Mouse (Mus musculus) liver, embryonic 12.5 days (tissue): ENCODE measurements around the gene Abcc1. TPM values are rescaled to one million over a fixed set of nuclear protein-coding genes. Genes with fewer than 3 reads are reported as not detected.

ENCODE experiments used
- ATAC-seq: fragments of 200-750 bp; cut with Nextera tagmentation; 2 replicates; pipeline ENCODE4 v1.8.0; 2017; ENCODE audit warnings: moderate number of reproducible peaks, mild to moderate bottlenecking, moderate library complexity
- H3K27ac ChIP-seq: fragments of 300-500 bp; sonication (generic); 2 replicates; pipeline ENCODE4 v1.5.1; 2016; ENCODE audit warnings: mild to moderate bottlenecking
- H3K27me3 ChIP-seq: fragments of 300-500 bp; sonication (generic); replicated peaks from 2 replicates; pipeline ENCODE4 v1.6.1; 2016; ENCODE audit warnings: mild to moderate bottlenecking, moderate library complexity
- H3K36me3 ChIP-seq: fragments of 300-500 bp; sonication (generic); 2 replicates; pipeline ENCODE4 v1.6.1; 2016; ENCODE audit warnings: mild to moderate bottlenecking, moderate library complexity
- H3K4me1 ChIP-seq: fragments of 300-500 bp; sonication (generic); 2 replicates; pipeline ENCODE4 v1.6.1; 2016
- H3K4me2 ChIP-seq: fragments of 300-500 bp; sonication (generic); 2 replicates; pipeline ENCODE4 v1.6.1; 2016; ENCODE audit warnings: mild to moderate bottlenecking, moderate library complexity
- H3K4me3 ChIP-seq: fragments of 300-500 bp; sonication (generic); 2 replicates; pipeline ENCODE4 v1.5.1; 2016; ENCODE audit warnings: mild to moderate bottlenecking, moderate library complexity
- H3K9ac ChIP-seq: fragments of 300-500 bp; sonication (generic); 2 replicates; pipeline ENCODE4 v1.6.1; 2016; ENCODE audit warnings: mild to moderate bottlenecking, moderate library complexity
- H3K9me3 ChIP-seq: fragments of 300-500 bp; sonication (generic); replicated peaks from 2 replicates; pipeline ENCODE4 v1.6.1; 2016; ENCODE audit warnings: mild to moderate bottlenecking, moderate library complexity
- WGBS: fragments of 180-500 bp; shearing (Covaris S2); methylation state at CpG from one replicate; pipeline ENCODE4 v1.1.7; 2016; ENCODE audit not compliant: insufficient replicate concordance; 5-methylcytosine and 5-hydroxymethylcytosine counted together
- polyA plus RNA-seq: library from polyadenylated mRNA; unstranded; fragments of >200 nt; fragmentation: Nextera tagmentation; extraction: Ambion mirVana; gene quantifications from 2 replicates; pipeline ENCODE4 v1.2.1, GENCODE M21; 2016

Abcc1 gene
- polyA plus RNA-seq, 1 experiment from 2014 or later = 6.2 TPM

DNA sequence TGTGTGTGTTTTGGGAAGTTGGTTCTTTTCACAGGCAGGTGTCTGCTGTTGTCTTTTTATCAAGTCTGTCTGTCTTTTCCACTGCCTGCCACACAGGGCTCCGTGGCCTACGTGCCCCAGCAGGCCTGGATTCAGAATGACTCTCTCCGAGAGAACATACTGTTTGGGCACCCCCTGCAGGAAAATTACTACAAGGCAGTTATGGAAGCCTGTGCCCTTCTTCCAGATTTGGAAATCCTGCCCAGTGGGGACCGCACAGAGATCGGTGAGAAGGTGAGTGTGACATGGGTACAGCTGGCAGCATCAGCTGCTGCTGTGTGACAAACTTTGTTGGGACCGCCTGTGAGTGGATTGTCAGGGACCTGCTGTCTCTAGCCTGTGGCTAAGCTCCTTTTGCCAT, 83.8 kb downstream of the Abcc1 start:
- Histone ChIP-seq H3K9me3 (no peaks in the 10 kb centered on the region), H3K4me1 (peaks cover 3% of the 10 kb centered on the region; the same call in 1 of the 2 replicates), H3K36me3 (peaks cover 42% of the 10 kb centered on the region), H3K27ac (no peak overlapping the region), H3K9ac (no peak overlapping the region), H3K4me3 (no peak overlapping the region), H3K27me3 (no peaks in the 10 kb centered on the region), H3K4me2 (no peak overlapping the region)
- no peak for ATAC-seq
- WGBS = 77% methylated on average over 6 of the region's 6 CpGs

DNA sequence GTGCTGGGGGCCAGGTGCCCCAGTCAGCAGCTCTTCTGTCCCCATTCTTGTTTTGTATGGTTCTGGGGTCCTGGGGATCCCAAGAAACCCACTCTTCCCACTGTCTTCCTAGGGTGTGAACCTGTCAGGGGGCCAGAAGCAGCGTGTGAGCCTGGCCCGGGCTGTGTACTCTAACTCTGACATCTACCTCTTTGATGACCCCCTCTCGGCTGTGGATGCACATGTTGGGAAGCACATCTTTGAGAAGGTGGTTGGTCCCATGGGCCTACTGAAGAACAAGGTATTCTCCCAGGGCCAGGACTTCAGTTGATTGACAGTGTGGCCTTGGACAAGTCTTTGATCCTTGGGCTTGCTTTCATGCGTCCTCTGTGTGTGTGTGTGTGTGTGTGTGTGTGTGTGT, 86.0 kb downstream of the Abcc1 start:
- peaks cover 11% of the 10 kb centered on the region for H3K4me1 ChIP-seq
- H3K36me3 ChIP-seq = peaks cover 37% of the 10 kb centered on the region
- no peak overlapping the region for H3K9ac ChIP-seq
- no peak overlapping the region for H3K4me2 ChIP-seq
- no peak overlapping the region for H3K27ac ChIP-seq
- no peaks in the 10 kb centered on the region for H3K27me3 ChIP-seq
- no peaks in the 10 kb centered on the region for H3K9me3 ChIP-seq
- WGBS = 73% methylated on average over 4 of the region's 4 CpGs
- ATAC-seq = no peak
- H3K4me3 ChIP-seq = no peak overlapping the region

GRCm38 (mm10) chr16:14448307-14448706, 86.9 kb downstream of the Abcc1 start:
- no peaks in the 10 kb centered on the region for H3K27me3 ChIP-seq
- H3K4me1 ChIP-seq = peaks cover 11% of the 10 kb centered on the region
- H3K9ac ChIP-seq = no peak overlapping the region
- H3K27ac ChIP-seq = no peak overlapping the region
- no peaks in the 10 kb centered on the region for H3K9me3 ChIP-seq
- no peak overlapping the region for H3K4me3 ChIP-seq
- H3K36me3 ChIP-seq = peaks cover 34% of the 10 kb centered on the region
- H3K4me2 ChIP-seq = no peak overlapping the region
- ATAC-seq = no peak
- WGBS = 80% methylated on average over 8 of the region's 8 CpGs

- no peak for ATAC-seq
- H3K27ac ChIP-seq = no peak overlapping the region
- no peaks in the 10 kb centered on the region for H3K27me3 ChIP-seq
- no peaks in the 10 kb centered on the region for H3K9me3 ChIP-seq
- no peak overlapping the region for H3K4me2 ChIP-seq
- H3K9ac ChIP-seq = no peak overlapping the region
- peaks cover 39% of the 10 kb centered on the region for H3K36me3 ChIP-seq
- 67% methylated on average over 4 of the region's 4 CpGs for WGBS
- H3K4me3 ChIP-seq = no peak overlapping the region
- peaks cover 25% of the 10 kb centered on the region for H3K4me1 ChIP-seq
Measured at GRCm38 (mm10) chr16:14449861-14450260, 88.5 kb downstream of the Abcc1 start.

DNA sequence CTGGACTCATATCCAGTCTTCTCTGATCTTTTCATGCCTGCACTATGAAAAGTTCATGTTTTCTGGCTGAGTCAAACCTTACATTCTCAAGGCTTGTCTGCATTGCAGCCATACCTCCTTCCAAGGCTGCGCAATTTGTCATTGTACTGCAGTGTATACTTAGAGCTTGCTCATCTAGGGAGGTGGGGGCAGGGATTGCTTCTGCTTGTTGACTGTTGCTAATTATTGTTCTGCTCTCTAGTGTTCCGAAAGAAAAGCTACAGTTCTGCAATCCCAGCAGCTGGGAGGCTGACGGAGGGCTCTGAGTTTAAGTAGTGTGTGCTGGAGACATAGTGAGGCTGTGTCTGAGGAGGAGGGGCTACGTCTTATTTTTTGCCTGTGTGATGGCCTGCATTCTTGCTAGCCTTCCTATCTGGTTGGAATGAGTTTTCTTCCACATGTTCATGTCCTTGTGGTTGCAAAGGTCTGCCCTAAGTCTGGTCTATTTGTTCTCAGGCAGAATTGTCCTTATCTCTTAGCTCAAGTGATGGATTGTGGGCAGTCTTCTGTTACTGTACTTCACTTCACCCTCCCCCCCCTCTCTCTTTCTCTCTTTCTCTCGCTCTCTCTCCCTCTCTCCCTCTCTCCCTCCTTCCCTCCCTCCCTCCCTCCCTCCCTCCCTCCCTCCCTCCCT, 90.2 kb downstream of the Abcc1 start:
- H3K27ac ChIP-seq = no peak overlapping the region
- peaks cover 27% of the 10 kb centered on the region for H3K4me1 ChIP-seq
- 63% methylated on average over 5 of the region's 5 CpGs for WGBS
- no peak overlapping the region for H3K4me2 ChIP-seq
- H3K9me3 ChIP-seq = no peaks in the 10 kb centered on the region
- H3K27me3 ChIP-seq = no peaks in the 10 kb centered on the region
- ATAC-seq = peak; percentile 12; the same call in 1 of the 2 replicates
- peaks cover 27% of the 10 kb centered on the region for H3K36me3 ChIP-seq
- H3K9ac ChIP-seq = no peak overlapping the region
- no peak overlapping the region for H3K4me3 ChIP-seq

DNA sequence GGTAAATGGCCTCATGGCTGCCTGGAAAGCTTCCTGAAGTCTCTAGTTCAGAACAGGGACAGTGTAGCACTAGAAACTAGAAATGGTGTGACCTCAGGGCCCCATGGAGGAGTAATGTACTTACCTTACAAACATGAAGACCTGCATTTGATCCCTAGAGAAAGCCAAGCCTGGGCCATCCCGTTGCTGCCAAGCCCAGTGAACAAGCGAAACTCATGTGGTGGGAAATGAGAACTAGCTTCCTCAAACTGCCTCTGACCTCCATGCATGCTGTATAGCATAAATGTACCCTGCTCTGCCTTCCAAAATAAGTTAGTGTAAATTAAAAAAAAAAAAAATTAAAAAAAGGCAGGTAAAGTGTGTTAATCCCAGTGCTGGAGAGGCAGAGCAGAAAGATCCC, 101.2 kb downstream of the Abcc1 start:
- H3K36me3 ChIP-seq = peaks cover 82% of the 10 kb centered on the region
- no peaks in the 10 kb centered on the region for H3K9me3 ChIP-seq
- H3K4me2 ChIP-seq = no peak overlapping the region
- no peak overlapping the region for H3K27ac ChIP-seq
- H3K27me3 ChIP-seq = no peaks in the 10 kb centered on the region
- WGBS = 74% methylated on average over 2 of the region's 2 CpGs
- no peak overlapping the region for H3K4me3 ChIP-seq
- no peaks in the 10 kb centered on the region for H3K4me1 ChIP-seq
- H3K9ac ChIP-seq = no peak overlapping the region
- ATAC-seq = no peak

GRCm38 (mm10) chr16:14465016-14465415, 103.7 kb downstream of the Abcc1 start:
- Histone ChIP-seq H3K9ac (no peak overlapping the region), H3K4me3 (no peak overlapping the region), H3K27me3 (no peaks in the 10 kb centered on the region), H3K4me2 (no peak overlapping the region), H3K4me1 (no peaks in the 10 kb centered on the region), H3K36me3 (peaks cover 83% of the 10 kb centered on the region), H3K9me3 (no peaks in the 10 kb centered on the region), H3K27ac (no peak overlapping the region)
- 88% methylated on average over 6 of the region's 6 CpGs for WGBS
- no peak for ATAC-seq

DNA sequence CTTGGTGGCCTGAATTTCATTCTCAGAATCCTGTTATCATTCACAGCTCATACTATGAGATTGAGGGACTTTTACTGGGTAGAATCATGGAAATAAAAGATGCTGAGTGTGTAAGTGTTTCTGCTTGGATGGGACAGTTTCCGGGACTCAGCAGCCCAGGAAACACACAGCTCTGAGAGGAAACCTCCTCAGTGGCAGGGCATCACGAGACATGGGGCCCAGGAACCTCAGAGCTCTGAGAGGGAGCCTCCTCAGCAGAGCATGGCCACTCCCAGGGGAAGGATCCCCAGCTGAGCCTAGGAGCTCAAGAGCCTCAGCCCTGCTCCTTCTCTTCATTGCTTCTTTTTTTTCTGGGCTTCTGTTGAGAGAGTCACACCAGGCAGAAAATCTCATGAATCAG, 107.0 kb downstream of the Abcc1 start:
- Histone ChIP-seq H3K9ac (no peak overlapping the region), H3K4me1 (no peaks in the 10 kb centered on the region), H3K27ac (no peak overlapping the region), H3K4me2 (no peak overlapping the region), H3K4me3 (no peak overlapping the region), H3K36me3 (peaks cover 87% of the 10 kb centered on the region), H3K9me3 (no peaks in the 10 kb centered on the region), H3K27me3 (no peaks in the 10 kb centered on the region)
- no peak for ATAC-seq
- 68% methylated on average over 2 of the region's 2 CpGs for WGBS

DNA sequence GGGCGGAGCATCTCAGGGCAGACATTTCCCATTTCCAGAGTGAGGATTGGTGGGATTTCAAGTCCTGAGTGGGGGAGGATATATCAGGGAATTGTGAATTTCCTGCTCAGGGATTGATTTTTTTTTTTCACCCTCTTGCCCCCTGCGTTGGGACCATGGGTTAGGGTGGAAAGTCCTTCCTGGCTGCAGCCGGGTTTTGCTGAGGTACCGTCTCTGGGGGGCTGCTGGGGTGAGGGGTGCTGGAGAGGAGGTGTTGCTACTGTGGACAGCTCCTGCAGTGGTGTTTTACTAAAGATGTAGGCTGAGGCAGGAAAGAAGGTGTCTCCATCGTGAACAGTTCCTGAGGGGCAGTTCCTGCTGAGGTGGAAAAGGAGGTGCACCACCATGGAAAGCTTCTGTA, 107.5 kb downstream of the Abcc1 start:
- 85% methylated on average over 5 of the region's 5 CpGs for WGBS
- no peak for ATAC-seq

DNA sequence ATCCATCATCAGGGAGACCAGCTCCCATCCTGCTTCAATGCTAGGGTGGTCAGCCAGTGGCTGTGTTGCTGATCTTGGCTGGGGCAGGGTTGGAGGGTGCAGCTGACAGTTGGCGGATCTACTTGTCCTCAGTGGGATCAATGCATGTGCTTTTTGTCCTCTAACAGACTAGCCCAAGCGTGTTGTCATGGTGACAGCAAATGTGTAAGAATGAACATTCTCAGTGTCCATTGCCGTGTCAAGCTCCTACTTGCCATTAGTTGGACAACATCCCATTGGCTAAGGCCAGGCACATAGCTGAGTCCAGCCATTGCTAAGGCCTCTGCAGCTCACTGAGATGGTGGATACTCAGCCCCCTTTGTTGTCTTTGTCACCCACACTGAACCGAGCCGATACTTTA, 110.8 kb downstream of the Abcc1 start:
- Histone ChIP-seq H3K4me3 (no peak overlapping the region), H3K9me3 (no peaks in the 10 kb centered on the region), H3K27ac (no peak overlapping the region), H3K4me1 (peaks cover 6% of the 10 kb centered on the region; the same call in 1 of the 2 replicates), H3K9ac (no peak overlapping the region), H3K36me3 (peaks cover 71% of the 10 kb centered on the region), H3K27me3 (no peaks in the 10 kb centered on the region), H3K4me2 (no peak overlapping the region)
- WGBS = 86% methylated on average over 5 of the region's 5 CpGs
- ATAC-seq = no peak

More for the DNA sequence above, 107.5 kb downstream of the Abcc1 start:
- H3K4me1 ChIP-seq = no peaks in the 10 kb centered on the region
- H3K9me3 ChIP-seq = no peaks in the 10 kb centered on the region
- no peak overlapping the region for H3K9ac ChIP-seq
- no peak overlapping the region for H3K27ac ChIP-seq
- H3K36me3 ChIP-seq = peaks cover 87% of the 10 kb centered on the region
- H3K4me2 ChIP-seq = no peak overlapping the region
- H3K4me3 ChIP-seq = no peak overlapping the region
- H3K27me3 ChIP-seq = no peaks in the 10 kb centered on the region

- Histone ChIP-seq H3K9ac (no peak overlapping the region), H3K9me3 (no peaks in the 10 kb centered on the region), H3K4me3 (no peak overlapping the region), H3K27ac (no peak overlapping the region), H3K4me2 (no peak overlapping the region), H3K4me1 (peaks cover 11% of the 10 kb centered on the region; the same call in 1 of the 2 replicates), H3K27me3 (no peaks in the 10 kb centered on the region), H3K36me3 (peaks cover 56% of the 10 kb centered on the region)
- ATAC-seq = no peak
- WGBS = 77% methylated on average over 7 of the region's 7 CpGs
Measured at GRCm38 (mm10) chr16:14473686-14474085, 112.3 kb downstream of the Abcc1 start.

DNA sequence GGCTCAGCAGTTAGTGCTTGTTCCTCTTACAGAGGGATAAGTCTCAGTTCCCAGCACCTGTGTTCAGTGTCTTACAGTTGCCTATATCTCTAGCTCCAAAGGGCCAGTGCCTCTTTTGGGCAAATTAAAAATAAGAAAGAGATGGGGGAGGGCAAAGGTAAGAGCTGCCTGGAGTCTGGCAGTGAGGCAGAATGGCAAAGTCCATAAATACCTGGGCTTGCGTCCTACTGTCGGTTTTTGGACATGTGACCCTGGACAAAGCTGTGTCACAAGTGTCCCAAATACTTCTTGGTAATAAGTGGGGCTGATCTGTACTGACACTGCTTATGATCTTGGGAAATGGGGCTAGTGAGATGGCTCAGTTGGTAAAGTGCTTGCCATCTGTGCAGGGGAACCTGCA, 113.6 kb downstream of the Abcc1 start:
- 83% methylated on average over 2 of the region's 2 CpGs for WGBS
- Histone ChIP-seq H3K9me3 (no peaks in the 10 kb centered on the region), H3K4me2 (no peak overlapping the region), H3K36me3 (peaks cover 46% of the 10 kb centered on the region), H3K27ac (no peak overlapping the region), H3K4me1 (peaks cover 11% of the 10 kb centered on the region; the same call in 1 of the 2 replicates), H3K9ac (no peak overlapping the region), H3K4me3 (no peak overlapping the region), H3K27me3 (no peaks in the 10 kb centered on the region)
- no peak for ATAC-seq

DNA sequence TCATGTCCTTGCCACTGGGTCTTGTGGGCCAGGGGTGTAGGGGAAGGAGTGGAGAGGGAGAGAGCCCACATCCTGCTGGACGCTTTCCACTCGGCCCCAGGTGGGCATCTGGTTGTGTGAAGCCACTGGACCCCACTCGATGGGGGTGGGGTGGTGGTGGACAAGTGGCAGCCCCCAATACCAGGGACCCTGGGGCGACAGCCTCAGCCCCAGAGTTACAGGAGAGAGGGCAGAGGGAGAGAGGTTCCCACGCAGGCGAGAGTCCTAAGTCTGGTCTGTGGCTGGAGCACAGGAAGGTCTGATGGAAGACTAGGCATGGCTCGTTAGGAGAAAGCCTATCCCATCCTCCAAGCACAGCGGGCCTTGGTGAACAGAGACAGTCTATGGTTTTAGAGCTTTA, 114.7 kb downstream of the Abcc1 start:
- Histone ChIP-seq H3K9me3 (no peaks in the 10 kb centered on the region), H3K27me3 (no peaks in the 10 kb centered on the region), H3K4me2 (no peak overlapping the region), H3K27ac (no peak overlapping the region), H3K4me3 (no peak overlapping the region), H3K9ac (no peak overlapping the region), H3K4me1 (peaks cover 11% of the 10 kb centered on the region; the same call in 1 of the 2 replicates), H3K36me3 (peaks cover 36% of the 10 kb centered on the region)
- 79% methylated on average over 8 of the region's 8 CpGs for WGBS
- no peak for ATAC-seq
